Mouse (Mus musculus): ENCODE measurements around the gene P2ry12.

DNA sequence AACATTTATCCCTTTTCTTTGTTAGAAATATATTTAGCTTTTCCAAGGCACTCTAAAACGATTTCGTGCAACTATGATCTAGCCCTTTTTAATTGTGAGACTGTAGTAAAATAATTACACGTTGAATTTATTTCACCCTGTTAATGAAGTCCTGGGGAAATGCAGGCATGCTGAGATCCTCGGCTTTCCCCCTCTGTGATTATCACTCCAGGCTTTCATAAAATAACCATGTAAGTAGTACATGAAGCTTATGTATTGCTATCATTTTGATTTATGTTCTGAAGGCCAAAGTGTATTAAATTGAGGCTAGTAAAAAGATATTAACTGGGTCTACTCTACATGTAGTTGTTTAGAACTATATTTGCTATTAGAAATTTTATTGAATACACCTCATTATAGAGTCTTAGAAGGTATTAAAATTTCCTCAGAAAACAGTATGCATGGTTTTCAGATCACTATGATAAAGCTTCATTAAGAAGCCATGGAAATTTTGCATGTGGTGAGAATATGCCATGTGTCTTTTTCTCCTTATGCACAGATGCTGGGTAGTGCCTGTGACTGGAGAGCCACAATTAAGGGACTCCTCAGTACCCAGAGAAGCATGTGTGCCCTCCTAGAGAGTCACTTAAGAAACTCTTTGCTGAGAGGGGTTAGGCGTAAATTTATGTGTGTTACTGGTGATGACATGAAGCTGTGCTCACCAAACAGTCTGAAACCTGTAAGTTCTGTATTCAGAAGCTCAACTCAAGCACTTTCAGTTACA is 30.9 kb upstream of the P2ry12 start:
- TF ChIP-seq CTCF (IDR thresholded peaks at IDR 0.05; ENCODE audit: low read depth) (no peak), EP300 (IDR thresholded peaks at IDR 0.05; ENCODE audit: low read depth) (no peak)
